Mouse (Mus musculus): ENCODE measurements around the gene Klhl25. TPM values are rescaled to one million over a fixed set of nuclear protein-coding genes. Genes with fewer than 3 reads are reported as not detected.

Klhl25 gene
- total and polyA plus RNA-seq, 3 experiments = 11.0 to 14.2 (median 12.9) TPM

GRCm38 (mm10) chr7:75801621-75802358 is 46.3 kb upstream of the Klhl25 start:
- in situ Hi-C loops (cut with MboI; ENCODE audit: low pct_ligation_motif_present, low pct_unique_long_range_greater_than_20kb, low sequenced_read_pairs) = no loop called here
- peaks cover 4% of the 10 kb centered on the region for H3K9me3 ChIP-seq (replicated peaks; ENCODE audit: low read length)
- dilution Hi-C loops (cut with MboI; ENCODE audit: extremely low pct_ligation_motif_present, extremely low pct_unique_long_range_greater_than_20kb, low sequenced_read_pairs) = no loop called here

DNA sequence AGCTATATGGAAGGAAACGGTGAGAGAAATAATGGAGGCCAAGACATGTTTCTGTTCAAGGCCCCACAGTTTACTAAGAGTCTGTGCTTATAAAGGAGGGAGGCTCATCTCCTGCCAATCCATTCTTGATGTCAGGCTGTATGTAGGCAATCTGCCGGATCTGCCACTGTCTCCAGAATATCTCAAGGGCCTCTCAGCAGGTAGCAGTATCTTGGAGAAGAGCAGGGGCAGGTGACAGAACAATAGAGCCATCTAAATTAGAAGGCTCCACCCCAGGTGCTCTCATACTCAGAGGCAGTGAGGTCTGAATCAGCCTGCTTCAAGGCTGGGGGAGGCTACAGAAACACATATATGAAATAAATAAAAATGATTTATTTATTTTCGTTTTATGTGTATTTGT is 45.2 kb upstream of the Klhl25 start:
- DNase-seq (ENCODE audit: extremely low read depth) = no peak
- in situ Hi-C loops (cut with MboI; ENCODE audit: low pct_ligation_motif_present, low pct_unique_long_range_greater_than_20kb, low sequenced_read_pairs) (no loop called here), dilution Hi-C loops (cut with MboI; ENCODE audit: extremely low pct_ligation_motif_present, extremely low pct_unique_long_range_greater_than_20kb, low sequenced_read_pairs) (no loop called here)
- Histone ChIP-seq H3K79me2 (replicated peaks; ENCODE audit: control insufficient read depth, extremely low read depth, insufficient read depth, poor library complexity, severe bottlenecking) (no peaks in the 10 kb centered on the region), H3K27me3 (replicated peaks) (no peaks in the 10 kb centered on the region), H3K4me2 (ENCODE audit: insufficient read depth, low read depth, poor library complexity, severe bottlenecking) (no peak overlapping the region), H3K4me1 (ENCODE audit: control insufficient read depth in 1 of 2, insufficient read depth in 2 of 2) (peaks cover 12 to 48% of the 10 kb centered on the region in 2 experiments), H3K36me3 (replicated peaks in 1 of 2; ENCODE audit: control insufficient read depth in 1 of 2, insufficient read depth in 1 of 2, low read length in 1 of 2) (no peaks in the 10 kb centered on the region), H3K4me3 (replicated peaks in 1 of 3; ENCODE audit: low read depth in 2 of 3, low read length in 2 of 3, poor library complexity in 1 of 3) (no peak overlapping the region), H3K9me3 (replicated peaks; ENCODE audit: low read length) (peaks cover 3% of the 10 kb centered on the region), H3K9ac (ENCODE audit: insufficient read depth, low read depth) (no peak overlapping the region), H3K27ac (ENCODE audit: insufficient read depth, low read depth) (no peak overlapping the region)
- TF ChIP-seq USF2 (conservative IDR thresholded peaks at IDR 0.05; ENCODE audit: low read depth, low read length) (no peak), ELF1 (IDR thresholded peaks at IDR 0.05; ENCODE audit: low read depth, low read length) (no peak), USF1 (IDR thresholded peaks at IDR 0.05; ENCODE audit: low read depth, low read length) (no peak), POLR2AphosphoS2 (IDR thresholded peaks at IDR 0.05; ENCODE audit: low read depth, low read length) (no peak), ZMIZ1 (IDR thresholded peaks at IDR 0.05; ENCODE audit: low read depth, low read length) (no peak), RCOR1 (conservative IDR thresholded peaks at IDR 0.05; ENCODE audit: low read depth, low read length) (no peak), KAT2A (IDR thresholded peaks at IDR 0.05; ENCODE audit: insufficient replicate concordance, low read length) (no peak), POLR2A (IDR thresholded peaks at IDR 0.05; ENCODE audit: low read depth, low read length) (no peak), ZKSCAN1 (IDR thresholded peaks at IDR 0.05; ENCODE audit: borderline replicate concordance, low read depth, low read length) (no peak), MAZ (IDR thresholded peaks at IDR 0.05; ENCODE audit: low read depth, low read length) (no peak), TCF12 (IDR thresholded peaks at IDR 0.05; ENCODE audit: low read depth, low read length) (no peak), NRF1 (IDR thresholded peaks at IDR 0.05; ENCODE audit: low read depth, low read length) (no peak), SMC3 (IDR thresholded peaks at IDR 0.05; ENCODE audit: low read depth, low read length) (no peak), ETS1 (conservative IDR thresholded peaks at IDR 0.05; ENCODE audit: low read depth, low read length) (no peak), HCFC1 (IDR thresholded peaks at IDR 0.05; ENCODE audit: low read depth, low read length) (no peak), BHLHE40 (IDR thresholded peaks at IDR 0.05; ENCODE audit: low read depth, low read length) (no peak), TBP (conservative IDR thresholded peaks at IDR 0.05; ENCODE audit: low read depth, low read length) (no peak), EP300 (IDR thresholded peaks at IDR 0.05; ENCODE audit: low read length) (no peak), MEF2A (IDR thresholded peaks at IDR 0.05; ENCODE audit: borderline replicate concordance, low read depth, low read length) (no peak)

More at GRCm38 (mm10) chr7:75801621-75802358, 46.3 kb upstream of the Klhl25 start:
- Histone ChIP-seq H3K27me3 (replicated peaks) (no peaks in the 10 kb centered on the region), H3K36me3 (replicated peaks in 1 of 2; ENCODE audit: control insufficient read depth in 1 of 2, insufficient read depth in 1 of 2, low read length in 1 of 2) (no peaks in the 10 kb centered on the region), H3K4me2 (ENCODE audit: insufficient read depth, low read depth, poor library complexity, severe bottlenecking) (no peak overlapping the region), H3K9ac (ENCODE audit: insufficient read depth, low read depth) (no peak overlapping the region), H3K27ac (ENCODE audit: insufficient read depth, low read depth) (no peak overlapping the region), H3K4me3 (replicated peaks in 1 of 3; ENCODE audit: low read depth in 2 of 3, low read length in 2 of 3, poor library complexity in 1 of 3) (no peak overlapping the region), H3K79me2 (replicated peaks; ENCODE audit: control insufficient read depth, extremely low read depth, insufficient read depth, poor library complexity, severe bottlenecking) (no peaks in the 10 kb centered on the region), H3K4me1 (ENCODE audit: control insufficient read depth in 1 of 2, insufficient read depth in 2 of 2) (peaks cover 12 to 42% of the 10 kb centered on the region in 2 experiments)
- DNase-seq (ENCODE audit: extremely low read depth) = no peak
- TF ChIP-seq SMC3 (IDR thresholded peaks at IDR 0.05; ENCODE audit: low read depth, low read length) (no peak), RAD21 (IDR thresholded peaks at IDR 0.05; ENCODE audit: low read depth, low read length) (no peak), ZKSCAN1 (IDR thresholded peaks at IDR 0.05; ENCODE audit: borderline replicate concordance, low read depth, low read length) (no peak), USF2 (conservative IDR thresholded peaks at IDR 0.05; ENCODE audit: low read depth, low read length) (no peak), SIN3A (IDR thresholded peaks at IDR 0.05; ENCODE audit: low read length) (no peak), ELF1 (IDR thresholded peaks at IDR 0.05; ENCODE audit: low read depth, low read length) (no peak), NRF1 (IDR thresholded peaks at IDR 0.05; ENCODE audit: low read depth, low read length) (no peak), KAT2A (IDR thresholded peaks at IDR 0.05; ENCODE audit: insufficient replicate concordance, low read length) (no peak), EP300 (IDR thresholded peaks at IDR 0.05; ENCODE audit: low read length) (no peak), RCOR1 (conservative IDR thresholded peaks at IDR 0.05; ENCODE audit: low read depth, low read length) (no peak), MXI1 (IDR thresholded peaks at IDR 0.05; ENCODE audit: low read depth, low read length) (no peak), JUND (conservative IDR thresholded peaks at IDR 0.05; ENCODE audit: low read depth, low read length) (no peak), TBP (conservative IDR thresholded peaks at IDR 0.05; ENCODE audit: low read depth, low read length) (no peak), JUN (IDR thresholded peaks at IDR 0.05; ENCODE audit: insufficient read depth, low read depth, low read length) (no peak), GABPA (IDR thresholded peaks at IDR 0.05; ENCODE audit: insufficient replicate concordance, low read depth, low read length) (no peak), ZNF384 (IDR thresholded peaks at IDR 0.05; ENCODE audit: low read depth, low read length) (no peak; the same call in 1 of the 2 replicates), ETS1 (conservative IDR thresholded peaks at IDR 0.05; ENCODE audit: low read depth, low read length) (no peak)

All from CH12.LX (cell line).